Mouse (Mus musculus) retina, embryonic 14.5 days (tissue): ENCODE data around the gene Rgs7.

ENCODE experiments used
- DNase-seq: peaks from one replicate; pipeline ENCODE4 v3.0.0-alpha.2; 2015; ENCODE audit warnings: low spot score

Rgs7 gene

DNA sequence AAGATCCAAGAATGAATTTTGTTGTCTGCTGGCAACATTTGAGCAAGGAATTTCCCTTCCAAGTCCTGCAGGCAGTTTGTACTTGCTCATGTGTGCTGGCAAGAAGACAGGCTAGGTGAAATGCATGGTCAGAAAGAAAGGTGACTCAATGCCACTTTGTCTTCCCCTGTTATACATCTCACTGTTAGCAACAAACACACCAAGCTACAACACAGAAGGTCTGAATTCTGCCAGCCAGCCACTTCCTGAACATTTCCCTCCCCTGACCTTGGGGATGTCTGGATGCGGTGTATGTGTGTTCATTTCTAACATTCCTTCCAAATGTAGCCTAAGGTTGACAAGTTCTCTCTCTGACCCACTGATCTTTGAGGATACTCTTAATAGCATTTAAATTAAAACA, 191.4 kb downstream of the Rgs7 start:
- DNase-seq = no peak

DNA sequence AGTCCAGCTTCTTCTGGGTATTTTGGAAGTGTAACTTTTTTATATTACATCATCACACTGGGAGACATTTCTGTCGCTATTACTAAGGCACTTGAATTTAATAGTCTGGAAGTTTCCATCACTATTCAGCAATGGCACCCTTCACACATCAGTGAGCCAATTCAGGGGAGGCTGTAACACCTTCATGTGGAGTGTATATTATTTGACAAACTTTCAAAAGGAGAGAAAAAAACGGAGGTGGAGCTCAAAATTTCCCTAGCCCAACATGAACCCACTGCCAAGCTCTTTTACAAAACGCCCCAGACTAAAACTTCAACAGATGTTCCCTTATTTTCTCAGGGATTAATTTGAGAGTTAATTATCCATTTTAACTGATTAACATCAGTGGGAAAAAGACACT, 191.9 kb downstream of the Rgs7 start:
- no peak for DNase-seq

DNA sequence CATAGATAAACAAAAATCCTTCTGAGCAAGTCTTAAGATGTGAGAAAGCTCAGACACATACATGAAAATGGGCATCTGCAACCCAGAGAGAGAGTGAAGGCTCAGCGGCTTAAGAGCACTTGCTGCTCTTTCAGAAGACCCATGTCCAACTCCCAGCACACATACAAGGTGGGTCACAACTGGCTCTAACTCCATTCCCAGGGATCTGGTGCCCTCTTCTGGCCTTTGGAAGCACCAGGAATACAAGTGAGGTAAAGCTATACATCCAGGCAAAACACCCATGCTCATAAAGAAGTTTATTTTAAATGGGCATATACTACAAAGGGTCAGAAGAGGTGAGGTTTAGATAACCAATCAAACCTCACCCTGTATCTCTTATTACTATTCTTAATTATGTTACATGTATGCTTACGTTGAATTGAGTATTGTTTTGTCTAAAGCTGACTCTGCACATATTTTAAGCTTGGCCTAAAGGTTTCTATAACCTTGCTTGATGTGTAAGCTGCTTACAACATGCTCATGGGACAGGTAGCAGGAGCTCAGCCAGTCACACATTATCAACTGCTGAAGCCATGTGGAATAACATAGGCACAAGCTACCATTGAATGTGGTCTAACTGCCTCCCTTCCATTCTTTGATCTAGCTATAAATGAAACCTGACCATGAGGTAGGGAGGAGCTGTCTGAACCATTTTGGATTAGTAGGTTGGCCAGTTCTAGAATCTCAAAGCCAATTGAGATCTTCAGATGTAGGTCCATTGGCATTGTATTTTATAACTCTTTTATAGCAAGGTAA, 192.5 kb downstream of the Rgs7 start:
- no peak for DNase-seq

DNA sequence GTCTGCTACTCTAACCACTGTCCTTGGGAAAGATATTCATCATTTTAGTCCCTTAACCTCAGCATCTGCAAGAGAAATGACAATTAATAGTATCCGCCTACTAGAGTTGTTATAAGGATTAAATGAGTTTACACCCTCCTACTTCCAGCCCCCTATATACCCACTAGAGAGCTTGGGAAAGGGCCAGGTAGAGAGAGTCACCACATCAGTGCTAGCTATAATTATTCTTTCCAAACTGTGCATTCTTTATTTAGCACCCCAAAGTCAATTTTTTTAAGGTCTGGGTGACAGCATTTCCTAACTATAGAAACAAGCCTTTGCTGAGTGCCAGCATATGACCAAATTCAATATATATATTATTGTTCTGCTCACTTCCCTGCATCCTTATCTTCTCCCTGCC, 195.4 kb downstream of the Rgs7 start:
- no peak for DNase-seq

DNA sequence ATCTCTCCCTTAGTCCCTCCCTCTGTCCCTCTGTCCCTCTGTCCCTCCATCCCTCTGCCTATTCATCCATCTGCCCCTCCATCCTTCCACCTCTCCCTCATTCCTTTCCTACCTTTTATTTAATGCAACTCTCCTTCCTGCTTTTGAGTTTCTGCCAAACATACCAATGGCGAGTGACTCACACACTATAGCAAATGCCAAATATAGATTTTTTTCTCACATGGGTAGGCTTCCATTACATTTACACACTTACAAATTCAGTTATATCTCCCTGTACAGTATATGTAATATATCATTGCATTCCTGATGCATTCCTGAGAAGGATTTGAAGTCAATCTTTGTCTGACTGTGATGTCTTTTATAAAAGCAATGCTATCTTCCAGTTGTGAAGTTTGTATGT, 202.2 kb downstream of the Rgs7 start:
- DNase-seq = no peak

DNA sequence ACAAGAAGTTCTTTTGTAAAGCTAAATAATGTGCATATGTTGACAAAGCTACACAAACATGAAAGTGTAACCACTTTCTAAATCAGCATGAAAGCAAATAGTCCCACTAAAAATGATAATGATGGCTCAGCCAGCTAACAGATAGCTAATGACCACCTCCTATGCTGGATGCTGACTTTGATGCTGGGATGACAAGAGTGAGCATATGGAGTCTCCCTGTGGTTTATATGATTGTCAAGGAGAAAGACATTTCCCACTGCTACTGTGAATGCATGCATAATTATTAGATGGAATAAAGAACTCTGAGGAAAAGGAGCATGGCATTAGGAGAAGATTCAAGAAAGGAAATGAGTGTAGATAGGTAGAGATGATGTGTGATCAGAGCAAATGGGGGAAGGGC, 230.0 kb downstream of the Rgs7 start:
- no peak for DNase-seq

DNA sequence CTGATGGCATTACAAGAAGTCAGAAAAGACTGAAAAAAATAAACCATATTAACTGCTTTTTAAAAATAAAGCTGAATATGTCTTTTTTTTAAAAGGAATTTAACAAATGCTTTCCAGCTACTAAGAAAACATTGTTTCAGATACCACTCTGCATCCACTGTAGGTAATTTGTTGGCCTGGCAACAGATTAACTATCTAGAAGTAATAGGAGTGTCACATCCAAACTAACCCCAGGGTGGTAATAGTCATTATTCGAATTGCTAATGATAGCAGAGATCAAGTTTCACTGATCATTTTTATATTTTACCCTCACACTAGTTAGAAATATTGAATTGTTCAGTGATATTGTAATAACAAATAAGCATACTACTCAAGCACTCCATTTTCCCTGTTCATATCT, 232.9 kb downstream of the Rgs7 start:
- no peak for DNase-seq

DNA sequence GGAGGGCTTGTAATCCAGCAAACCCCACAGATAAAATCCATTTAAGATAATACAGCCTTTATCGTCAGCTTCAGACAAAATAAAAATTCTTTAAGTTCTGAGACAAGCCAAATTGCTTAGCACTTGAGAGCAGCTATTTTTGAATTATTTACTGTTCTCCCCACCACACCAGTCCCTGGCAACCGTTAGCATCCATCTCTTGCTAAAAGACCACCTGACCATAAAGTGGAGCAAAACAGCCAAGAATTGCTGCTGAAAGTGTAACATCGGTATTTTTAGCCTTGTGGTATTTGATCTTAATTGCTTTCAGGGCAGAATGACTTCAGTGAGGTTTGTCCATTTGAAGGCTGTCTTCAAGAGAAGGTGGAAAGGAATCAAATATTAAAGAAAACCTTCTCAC, 237.1 kb downstream of the Rgs7 start:
- no peak for DNase-seq

DNA sequence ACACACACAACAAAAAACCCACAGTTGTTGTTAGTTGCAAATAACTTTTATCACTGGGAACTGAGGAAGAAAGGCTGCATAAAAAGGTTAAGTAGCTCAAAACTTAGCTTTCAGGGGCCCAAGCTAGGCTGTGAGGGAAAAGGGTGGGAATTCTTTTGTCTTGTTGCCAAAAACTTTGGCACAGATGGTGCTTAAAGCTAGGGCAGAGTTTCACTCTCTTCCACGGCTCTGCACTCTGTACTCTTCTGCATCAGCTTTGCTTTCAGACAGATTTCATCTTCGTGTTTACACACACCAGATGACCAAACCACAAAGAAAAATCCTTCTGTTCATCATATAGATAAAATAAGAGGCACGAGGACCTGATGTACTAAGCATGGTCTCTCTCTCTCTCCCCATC, 237.6 kb downstream of the Rgs7 start:
- no peak for DNase-seq

DNA sequence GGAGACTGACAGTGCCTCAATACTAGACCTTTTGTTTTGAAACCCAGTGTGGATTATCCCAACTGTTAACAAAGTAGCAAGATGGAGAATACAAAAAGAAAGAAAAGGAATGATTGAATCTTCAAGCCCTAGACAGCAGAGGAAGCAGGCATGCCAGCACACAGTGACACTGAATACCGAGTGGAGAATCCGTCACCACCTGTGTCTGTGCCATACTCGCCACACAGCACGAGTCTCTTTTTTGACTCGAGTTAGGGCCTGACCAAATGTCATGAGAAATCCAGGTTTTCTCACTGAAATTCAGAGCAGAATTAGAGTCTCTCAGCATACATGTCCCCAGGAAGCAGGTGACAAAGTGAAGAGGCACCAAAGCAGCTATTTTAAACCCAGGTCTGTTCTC, 250.2 kb downstream of the Rgs7 start:
- DNase-seq = no peak

DNA sequence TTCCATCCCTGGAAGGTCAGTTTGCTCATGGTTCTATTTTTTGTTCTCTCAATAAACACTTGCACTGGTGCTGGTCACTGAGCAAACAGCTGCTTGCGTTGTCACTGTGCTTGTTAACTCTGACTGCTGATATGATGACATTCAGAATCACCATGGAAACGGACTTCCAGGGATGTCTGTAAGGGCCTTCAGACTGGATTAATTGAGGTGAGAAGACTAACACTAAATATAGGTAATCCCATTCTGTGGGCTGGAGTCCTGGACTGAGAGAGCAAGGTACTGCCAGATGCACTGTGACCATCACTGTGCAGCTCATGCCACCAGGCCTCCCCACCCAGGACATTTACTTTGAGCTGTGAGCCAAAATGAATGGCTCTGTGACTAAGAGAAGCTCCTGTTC, 252.2 kb downstream of the Rgs7 start:
- DNase-seq = no peak

DNA sequence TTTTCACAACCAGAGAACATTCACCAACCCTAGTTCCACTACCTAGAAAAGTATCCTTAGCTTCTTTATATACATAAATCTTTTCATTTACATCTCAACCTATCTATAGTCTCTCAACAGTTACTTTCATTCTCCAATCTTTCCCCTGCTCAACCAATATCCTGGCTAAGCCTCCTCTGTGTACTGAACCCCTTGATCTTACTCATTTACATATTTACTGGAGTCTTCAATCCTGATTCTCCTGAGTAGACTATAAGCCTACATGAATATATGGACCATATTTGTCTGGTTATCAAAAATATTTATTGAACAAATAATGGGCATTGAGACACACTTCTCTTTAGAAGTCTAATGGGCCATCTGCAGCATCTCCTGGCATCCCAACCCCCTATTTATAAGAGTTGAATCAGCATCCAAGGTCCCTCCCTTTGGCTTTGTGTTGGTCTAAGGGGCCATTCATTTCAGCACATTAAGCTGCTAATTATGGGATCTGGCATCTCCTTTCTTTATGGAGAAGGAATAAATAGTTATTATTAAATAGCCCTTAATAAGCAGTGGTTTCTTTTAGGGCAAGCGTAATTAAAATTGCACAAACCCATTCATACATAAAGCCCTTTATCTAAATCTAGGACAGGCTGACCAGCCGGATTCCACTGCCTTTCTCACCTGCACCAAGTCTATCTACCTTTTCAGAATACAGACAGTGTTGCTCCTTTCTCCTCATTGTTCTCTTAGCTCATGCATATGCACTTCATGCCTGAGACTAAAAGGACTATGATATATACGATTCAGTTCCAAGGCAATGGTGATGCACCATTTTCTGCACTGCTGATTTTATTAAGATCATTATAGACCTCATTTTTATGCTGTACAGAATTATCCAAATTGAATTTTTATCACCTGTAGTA, 270.5 kb downstream of the Rgs7 start:
- DNase-seq = no peak

DNA sequence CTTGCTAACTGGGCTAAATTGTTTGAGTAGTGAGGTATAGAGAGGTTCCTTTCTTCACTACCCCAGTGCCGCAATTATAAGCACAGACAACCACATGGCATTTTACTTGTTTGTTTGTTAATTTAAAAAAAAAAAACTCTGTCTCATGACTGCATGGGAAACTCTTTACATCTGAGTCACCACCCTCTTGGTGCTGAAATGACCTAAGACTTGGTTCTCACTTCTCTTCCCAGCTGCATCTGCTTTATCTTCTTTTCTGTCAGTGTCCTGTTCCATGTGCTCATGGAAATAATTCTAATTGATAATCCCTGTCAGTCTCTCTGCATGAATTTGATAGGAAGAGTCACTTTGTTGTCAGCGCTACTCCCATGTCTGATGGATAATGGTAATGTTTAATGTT, 272.7 kb downstream of the Rgs7 start:
- no peak for DNase-seq

DNA sequence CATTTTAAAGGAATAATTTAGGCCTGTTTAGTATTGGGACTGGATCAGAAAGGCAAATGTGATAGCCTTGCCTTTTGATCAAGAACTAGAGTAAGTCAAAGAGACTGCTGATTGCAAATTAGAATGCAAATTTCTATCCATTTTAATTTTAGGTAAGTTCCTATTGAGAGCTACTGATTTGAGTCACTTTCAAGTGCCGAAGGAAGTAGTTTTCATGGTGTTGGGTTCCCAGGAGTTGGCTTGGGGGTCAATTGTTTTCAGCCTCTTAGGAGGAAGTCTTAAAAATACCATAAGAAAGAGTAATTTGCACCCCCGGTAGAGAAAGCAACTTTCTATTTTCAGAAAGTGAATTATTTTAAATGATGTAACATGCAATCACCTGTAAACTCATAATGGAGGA, 285.3 kb downstream of the Rgs7 start:
- no peak for DNase-seq

DNA sequence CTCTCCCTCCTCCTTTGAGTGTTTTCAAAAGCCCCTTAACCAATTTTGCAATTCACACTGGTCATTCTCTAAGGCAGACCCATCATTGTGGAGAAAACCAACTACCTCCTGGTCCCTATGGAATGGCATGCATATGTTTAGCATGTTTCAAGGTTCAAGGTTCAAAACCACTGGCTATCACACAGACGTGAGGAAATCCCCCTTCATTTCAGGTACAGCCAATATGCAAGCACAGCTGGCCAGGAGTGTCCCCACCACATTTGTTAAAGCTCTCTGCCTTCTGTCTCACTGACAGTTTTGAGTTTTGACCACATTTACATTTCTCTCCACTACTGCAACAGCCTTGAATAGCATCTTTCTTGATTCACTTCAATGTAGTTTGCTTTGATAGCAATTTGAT, 286.7 kb downstream of the Rgs7 start:
- DNase-seq = no peak

DNA sequence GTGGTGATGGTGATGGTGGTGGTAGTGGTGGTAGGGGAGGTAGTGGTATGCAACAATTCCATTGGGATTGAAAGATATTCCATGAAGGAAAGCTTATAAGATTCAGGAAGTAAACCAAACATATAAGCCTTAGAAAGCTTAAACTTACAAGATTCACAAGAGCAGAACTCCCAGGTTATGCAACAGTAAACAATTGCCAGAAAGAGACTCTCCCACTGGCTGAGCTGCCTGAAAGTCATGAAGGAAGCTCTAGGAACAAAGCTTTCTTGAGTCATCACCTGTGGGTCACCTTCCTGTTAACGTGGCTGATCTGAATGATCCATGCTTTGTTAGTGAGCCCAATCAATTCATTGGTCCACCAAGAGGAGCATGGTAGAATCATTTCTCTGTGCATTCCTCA, 288.8 kb downstream of the Rgs7 start:
- DNase-seq = no peak

DNA sequence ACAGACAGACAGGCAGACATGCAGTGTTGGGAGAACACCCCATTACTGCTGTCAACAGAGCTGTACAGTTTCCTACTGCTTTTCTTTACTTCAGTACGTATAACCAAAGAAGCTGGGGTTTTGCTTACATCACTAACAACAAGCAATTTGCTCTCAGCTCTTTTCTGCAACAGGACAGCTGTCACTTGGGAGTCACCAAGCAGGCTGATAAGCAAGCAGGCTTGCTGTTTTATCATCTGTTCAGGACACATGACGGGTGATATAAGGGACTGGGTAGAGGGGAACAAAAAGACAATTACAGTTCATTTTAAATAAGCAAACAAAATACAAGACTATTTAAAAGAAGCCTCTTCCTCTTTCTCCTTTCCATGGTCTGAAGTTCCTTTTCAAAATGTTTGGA, 289.4 kb downstream of the Rgs7 start:
- no peak for DNase-seq

DNA sequence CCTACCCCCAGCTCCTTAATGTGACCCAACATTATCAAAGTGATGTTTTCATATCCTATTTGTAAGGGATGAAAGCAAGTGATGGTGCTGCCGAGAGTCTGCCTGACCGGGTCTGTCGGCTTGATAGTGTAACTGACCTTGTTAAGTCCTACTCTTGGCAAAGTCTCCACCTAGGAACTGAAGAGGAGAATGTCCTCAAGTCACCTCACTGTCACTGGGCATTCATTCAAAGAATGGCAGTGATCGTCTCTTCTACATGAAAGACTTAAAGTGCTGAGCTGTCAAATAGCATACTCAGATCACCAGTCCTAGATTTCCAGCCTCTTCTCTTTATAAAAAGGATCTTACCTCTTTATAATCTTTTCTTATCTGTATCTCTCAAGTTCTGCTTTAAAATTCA, 293.4 kb downstream of the Rgs7 start:
- DNase-seq = no peak

DNA sequence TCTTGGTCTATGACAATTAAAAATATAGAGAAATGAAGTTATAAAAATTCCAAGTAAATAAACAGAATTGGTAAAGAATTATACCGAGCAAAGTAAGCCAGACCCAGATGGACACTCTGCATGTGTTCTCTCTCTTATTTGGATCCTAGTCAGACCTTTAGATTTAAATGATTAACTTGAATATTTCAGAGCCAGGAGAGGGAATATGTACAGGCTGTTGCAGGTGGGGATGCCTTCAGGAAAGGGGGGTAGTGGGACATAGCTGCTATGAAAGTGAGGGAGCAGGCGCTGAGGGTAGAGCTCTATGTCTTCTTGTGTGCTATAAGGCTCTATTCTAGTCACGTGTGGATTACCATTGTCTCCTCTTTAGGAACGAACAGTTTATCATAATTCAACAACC, 296.5 kb downstream of the Rgs7 start:
- no peak for DNase-seq

DNA sequence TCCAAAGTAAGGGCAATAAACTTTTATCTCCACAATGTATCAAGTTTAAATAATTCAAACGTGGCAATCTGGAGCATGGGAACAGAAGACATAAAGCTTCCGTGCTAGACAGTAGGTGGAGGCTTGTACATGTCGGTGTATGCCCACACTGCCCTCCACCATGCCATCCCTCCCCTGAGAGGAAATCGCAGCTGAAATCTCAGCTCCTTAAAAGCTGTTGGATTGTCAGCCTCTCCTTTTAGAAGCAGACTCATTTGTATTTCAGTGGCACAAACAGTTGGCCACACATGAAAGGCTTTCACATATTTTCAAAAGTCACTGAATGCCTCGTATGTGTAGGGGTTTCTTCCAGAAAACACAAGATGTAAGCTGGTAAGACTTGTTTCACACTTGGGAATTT, 304.1 kb downstream of the Rgs7 start:
- DNase-seq = no peak

DNA sequence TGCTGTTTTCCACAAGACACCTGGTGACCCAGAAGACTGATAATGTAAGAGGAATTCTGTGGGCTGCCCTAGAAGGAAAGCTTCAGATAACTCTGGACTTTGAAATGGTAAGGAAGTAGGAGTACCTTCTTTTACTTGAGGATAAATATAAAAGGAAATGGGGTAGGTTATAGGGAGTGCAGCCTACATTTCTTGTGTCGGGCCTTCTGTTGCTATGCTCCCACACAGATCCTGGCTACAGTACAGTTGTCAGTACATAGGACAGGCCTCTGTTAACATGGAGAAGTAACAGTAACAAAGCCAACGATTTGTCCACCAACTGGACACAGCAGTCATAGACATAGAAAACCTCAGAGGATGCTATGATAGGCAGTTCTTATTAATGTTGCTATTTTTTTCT, 307.1 kb downstream of the Rgs7 start:
- no peak for DNase-seq

DNA sequence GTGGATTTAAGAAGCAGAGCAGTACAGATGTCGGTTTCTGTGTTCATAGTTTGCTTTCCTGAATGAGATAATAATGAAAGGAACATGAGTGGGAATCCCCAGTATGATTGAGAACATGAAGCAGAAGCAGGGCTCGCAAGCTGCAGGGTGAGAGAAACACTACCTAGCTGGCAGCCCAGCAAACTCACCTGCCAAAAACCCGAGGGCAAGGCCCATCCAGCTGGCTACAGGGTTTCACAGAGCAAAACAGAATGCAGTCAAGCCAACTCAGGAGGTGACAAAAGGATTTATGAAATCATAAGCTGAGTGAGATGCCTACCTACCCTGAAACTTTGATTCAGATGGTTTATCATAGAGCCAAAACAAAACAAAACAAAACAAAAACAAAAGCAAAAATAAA, 307.6 kb downstream of the Rgs7 start:
- no peak for DNase-seq

DNA sequence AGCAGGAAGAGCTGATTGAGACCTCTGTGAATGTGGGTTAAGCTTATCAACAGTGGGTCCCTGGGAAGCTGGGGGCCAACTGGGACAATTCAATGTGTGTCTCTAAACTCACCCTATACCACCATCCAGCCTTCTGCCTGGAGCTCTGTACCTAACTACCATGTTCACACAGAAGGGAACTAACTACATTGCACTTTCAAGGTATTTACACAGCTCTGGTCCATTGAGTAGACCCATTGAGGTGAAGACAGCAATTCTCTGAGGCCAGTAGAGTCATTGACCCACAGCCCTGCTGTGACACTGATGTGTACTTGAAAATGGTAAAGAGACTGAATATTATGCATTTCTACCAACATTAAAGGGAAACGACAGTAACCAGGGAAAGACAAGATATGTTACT, 313.6 kb downstream of the Rgs7 start:
- no peak for DNase-seq
